Mouse (Mus musculus): ENCODE measurements around the gene Olfr550.
"Not testable (repeated sequence)": the region's sequence is repeated elsewhere in the genome, so short reads cannot be mapped to it uniquely, and the experiment has no call there.

Gene Olfr550

GRCm38 (mm10) chr7:102571142-102571541 lies at the start of gene Olfr550:
Olfr550 (plus strand) TSS chr7:102571442.
- in situ Hi-C loops (cut with MboI; ENCODE audit: low pct_unique_long_range_greater_than_20kb in 1 of 2, low sequenced_read_pairs in 2 of 2, unreplicated experiment in 1 of 2) = no loop called here

- in situ Hi-C loops (cut with MboI; ENCODE audit: low pct_unique_long_range_greater_than_20kb in 1 of 2, low sequenced_read_pairs in 2 of 2, unreplicated experiment in 1 of 2) = no loop called here
These were observed 42.2 kb upstream of the Olfr550 start for GRCm38 (mm10) chr7:102529052-102529451.

- in situ Hi-C loops (cut with MboI; ENCODE audit: low pct_unique_long_range_greater_than_20kb in 1 of 2, low sequenced_read_pairs in 2 of 2, unreplicated experiment in 1 of 2) = no loop called here
These were observed 36.8 kb upstream of the Olfr550 start, which contains the start of gene Olfr547 for GRCm38 (mm10) chr7:102534449-102534848. Olfr547 (plus strand) TSS chr7:102534749.

- in situ Hi-C loops (cut with MboI; ENCODE audit: low pct_unique_long_range_greater_than_20kb in 1 of 2, low sequenced_read_pairs in 2 of 2, unreplicated experiment in 1 of 2) = no loop called here
These were observed 30.6 kb upstream of the Olfr550 start, which contains the start of gene Olfr548-ps1 for GRCm38 (mm10) chr7:102540596-102540995. Olfr548-ps1 (plus strand) TSS chr7:102540896.

- in situ Hi-C loops (cut with MboI; ENCODE audit: low pct_unique_long_range_greater_than_20kb in 1 of 2, low sequenced_read_pairs in 2 of 2, unreplicated experiment in 1 of 2) = no loop called here
These were observed 30.0 kb upstream of the Olfr550 start for GRCm38 (mm10) chr7:102541251-102541650.

GRCm38 (mm10) chr7:102549570-102549969 lies 21.7 kb upstream of the Olfr550 start, which contains the start of gene Olfr549:
Olfr549 (plus strand) TSS chr7:102549870.
- in situ Hi-C loops (cut with MboI; ENCODE audit: low pct_unique_long_range_greater_than_20kb in 1 of 2, low sequenced_read_pairs in 2 of 2, unreplicated experiment in 1 of 2) = no loop called here

- in situ Hi-C loops (cut with MboI; ENCODE audit: low pct_unique_long_range_greater_than_20kb in 1 of 2, low sequenced_read_pairs in 2 of 2, unreplicated experiment in 1 of 2) = no loop called here
These were observed 18.0 kb upstream of the Olfr550 start for GRCm38 (mm10) chr7:102553279-102553678.

GRCm38 (mm10) chr7:102564999-102565997 lies 5.9 kb upstream of the Olfr550 start, which contains the start of gene Trim21:
Trim21 (minus strand) TSS chr7:102565486.
- in situ Hi-C loops (cut with MboI; ENCODE audit: low pct_unique_long_range_greater_than_20kb in 1 of 2, low sequenced_read_pairs in 2 of 2, unreplicated experiment in 1 of 2) = no loop called here

- in situ Hi-C loops (cut with MboI; ENCODE audit: low pct_unique_long_range_greater_than_20kb in 1 of 2, low sequenced_read_pairs in 2 of 2, unreplicated experiment in 1 of 2) = no loop called here
These were observed 5.0 kb upstream of the Olfr550 start for GRCm38 (mm10) chr7:102566219-102566618.

GRCm38 (mm10) chr7:102573174-102573830 lies 2.1 kb downstream of the Olfr550 start:
- in situ Hi-C loops (cut with MboI; ENCODE audit: low pct_unique_long_range_greater_than_20kb in 1 of 2, low sequenced_read_pairs in 2 of 2, unreplicated experiment in 1 of 2) = no loop called here

GRCm38 (mm10) chr7:102575998-102576397 lies 4.8 kb downstream of the Olfr550 start:
- in situ Hi-C loops (cut with MboI; ENCODE audit: low pct_unique_long_range_greater_than_20kb in 1 of 2, low sequenced_read_pairs in 2 of 2, unreplicated experiment in 1 of 2) = no loop called here

GRCm38 (mm10) chr7:102591786-102592185 lies 20.5 kb downstream of the Olfr550 start, which contains the start of gene Olfr551:
Olfr551 (minus strand) TSS chr7:102591886.
- in situ Hi-C loops (cut with MboI; ENCODE audit: low pct_unique_long_range_greater_than_20kb in 1 of 2, low sequenced_read_pairs in 2 of 2, unreplicated experiment in 1 of 2) = no loop called here

GRCm38 (mm10) chr7:102597378-102598031 lies 26.3 kb downstream of the Olfr550 start, which contains the start of gene Olfr552:
Olfr552 (plus strand) TSS chr7:102597770.
- in situ Hi-C loops (cut with MboI; ENCODE audit: low pct_unique_long_range_greater_than_20kb in 1 of 2, low sequenced_read_pairs in 2 of 2, unreplicated experiment in 1 of 2) = no loop called here

- in situ Hi-C loops (cut with MboI; ENCODE audit: low pct_unique_long_range_greater_than_20kb in 1 of 2, low sequenced_read_pairs in 2 of 2, unreplicated experiment in 1 of 2) = no loop called here
These were observed 46.9 kb downstream of the Olfr550 start, which contains the start of gene Olfr553 for GRCm38 (mm10) chr7:102618118-102618517. Olfr553 (minus strand) TSS chr7:102618218.

GRCm38 (mm10) chr7:102619608-102620007 lies 48.4 kb downstream of the Olfr550 start:
- in situ Hi-C loops (cut with MboI; ENCODE audit: low pct_unique_long_range_greater_than_20kb in 1 of 2, low sequenced_read_pairs in 2 of 2, unreplicated experiment in 1 of 2) = no loop called here

- in situ Hi-C loops (cut with MboI; ENCODE audit: low pct_unique_long_range_greater_than_20kb in 1 of 2, low sequenced_read_pairs in 2 of 2, unreplicated experiment in 1 of 2) = not testable (repeated sequence)
These were observed 49.1 kb downstream of the Olfr550 start for GRCm38 (mm10) chr7:102620368-102620767.

Data from mouse embryonic stem cell (cell line).